Mouse (Mus musculus) ES-Bruce4 (cell line): ENCODE data around the gene Mbip.

Experiments used
- CTCF ChIP-seq: IDR thresholded peaks from one replicate; pipeline ENCODE4 v1.8.1; 2011; ENCODE audit warnings: low read depth, low read length
- POLR2A ChIP-seq: IDR thresholded peaks from one replicate; pipeline ENCODE4 v1.8.1; 2011; ENCODE audit warnings: low read length; ENCODE audit not compliant: insufficient read depth

- TF ChIP-seq POLR2A (no peak), CTCF (no peak)
Observed at GRCm38 (mm10) chr12:56281649-56282048, 64.0 kb downstream of the Mbip start.
